Mouse (Mus musculus) liver, embryonic 14.5 days (tissue): ENCODE data around the gene Cyp3a11.

Experiments
- CTCF ChIP-seq: IDR thresholded peaks from 2 replicates; pipeline ENCODE4 v1.5.1; 2016; ENCODE audit warnings: antibody characterized with exemption, low read depth, control low read depth
- EP300 ChIP-seq: IDR thresholded peaks from 2 replicates; pipeline ENCODE4 v1.6.1; 2016; ENCODE audit warnings: antibody characterized with exemption, low read depth

DNA sequence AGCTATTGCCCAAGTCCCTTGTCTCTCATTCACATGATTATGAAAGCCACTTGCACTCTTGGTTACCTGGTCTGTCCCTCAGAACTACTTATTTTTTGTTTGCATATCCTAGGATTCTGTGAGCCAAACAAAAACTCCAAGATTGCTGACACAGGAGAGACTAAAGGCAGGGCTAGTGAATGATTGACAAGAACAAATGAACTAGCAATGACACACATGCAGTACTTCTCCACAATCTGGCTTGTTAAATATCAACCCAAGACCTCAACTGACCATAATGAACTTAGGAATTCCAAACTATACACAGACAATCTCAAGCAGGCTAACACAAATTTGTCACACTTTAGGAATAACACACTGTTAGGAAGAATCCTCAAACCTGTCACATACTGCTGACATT lies 32.0 kb upstream of the Cyp3a11 start:
- no peak for TF ChIP-seq CTCF
- no peak for TF ChIP-seq EP300
